Mouse (Mus musculus): ENCODE results near the gene Rpa1.
"Not testable (repeated sequence)": the region's sequence is repeated elsewhere in the genome, so short reads cannot be mapped to it uniquely, and the experiment has no call there.

Gene Rpa1

DNA sequence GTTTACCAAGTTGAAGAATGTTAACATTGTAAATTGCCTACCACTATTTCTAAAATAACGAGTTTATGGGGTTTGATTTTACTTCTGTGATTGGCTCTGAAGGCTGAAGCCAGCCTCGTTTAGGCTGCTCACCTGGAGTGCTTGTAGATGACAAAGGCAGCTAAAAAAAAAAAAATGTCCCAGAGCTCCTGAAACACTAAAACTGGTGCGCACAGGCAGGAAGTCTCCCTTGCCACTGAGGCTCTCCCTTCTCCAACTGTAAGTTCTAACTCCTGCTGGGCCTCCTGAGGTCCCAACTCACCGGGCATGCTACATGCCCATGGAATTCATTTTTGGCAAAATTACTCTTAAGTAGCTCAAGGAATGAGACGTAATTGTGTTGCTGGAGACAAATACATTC, 28.9 kb downstream of the Rpa1 start:
- no peak for DNase-seq (ENCODE audit: low spot score)

DNA sequence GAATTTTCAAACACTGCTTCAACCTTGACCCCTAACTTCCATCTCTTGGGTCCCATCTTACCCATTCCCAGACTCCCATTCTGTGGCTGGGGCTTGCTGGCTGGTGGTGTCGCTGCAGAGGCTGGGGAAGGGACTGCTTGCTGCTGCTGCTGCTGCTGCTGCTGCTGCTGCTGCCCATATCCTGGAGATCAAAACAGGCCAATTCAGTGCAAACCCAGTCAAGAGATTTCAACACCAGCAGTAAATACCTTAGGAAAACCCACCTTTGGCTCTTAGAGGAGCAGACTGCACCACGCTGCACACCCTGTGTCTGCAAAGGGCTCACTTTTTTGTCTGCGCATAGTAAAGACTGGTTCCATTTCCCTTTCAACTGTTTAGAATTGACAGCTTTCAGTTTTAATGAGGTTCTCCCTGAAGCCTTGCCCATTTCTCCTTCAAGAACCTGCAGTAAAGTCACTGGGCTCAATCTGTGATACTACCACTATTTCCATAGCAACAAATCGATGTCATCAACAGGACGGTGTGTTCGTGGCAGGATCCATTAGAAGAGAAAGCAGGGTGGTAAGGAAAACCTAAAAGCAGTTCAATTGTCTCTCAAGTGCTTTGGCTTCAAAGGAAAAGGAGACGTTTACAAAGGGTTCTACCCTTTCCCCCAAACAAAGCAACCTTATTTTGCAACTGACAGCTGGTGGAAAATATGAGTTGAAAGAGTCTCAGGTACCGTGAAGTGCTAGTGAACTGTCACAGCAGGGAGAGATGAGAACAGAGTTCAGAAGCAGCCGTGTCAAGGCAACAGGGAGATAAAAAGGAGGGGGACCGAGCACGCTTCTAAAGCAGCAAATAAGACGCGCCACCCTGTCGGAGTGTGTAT, 29.5 kb downstream of the Rpa1 start:
- DNase-seq (ENCODE audit: low spot score), result no peak

DNA sequence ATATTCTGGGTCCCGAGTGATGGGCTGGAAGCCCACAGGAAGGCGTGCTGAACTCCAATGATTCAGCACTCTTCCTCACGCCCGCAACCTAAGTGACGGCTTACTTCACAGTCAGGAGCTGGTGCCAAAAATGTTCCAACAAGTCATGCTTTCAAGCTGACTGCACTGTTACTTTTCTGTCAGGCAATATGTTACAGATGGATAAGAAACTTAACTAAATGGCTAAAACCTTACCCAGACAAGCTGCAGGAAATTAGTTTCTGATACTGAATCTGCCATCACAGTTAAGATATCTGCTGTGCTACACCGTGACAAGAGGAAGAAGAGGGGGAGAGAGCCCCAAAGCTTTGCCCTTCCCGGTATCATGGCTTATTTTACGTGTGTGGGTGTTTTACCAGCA, 34.3 kb downstream of the Rpa1 start:
- DNase-seq (ENCODE audit: low spot score), result no peak

DNA sequence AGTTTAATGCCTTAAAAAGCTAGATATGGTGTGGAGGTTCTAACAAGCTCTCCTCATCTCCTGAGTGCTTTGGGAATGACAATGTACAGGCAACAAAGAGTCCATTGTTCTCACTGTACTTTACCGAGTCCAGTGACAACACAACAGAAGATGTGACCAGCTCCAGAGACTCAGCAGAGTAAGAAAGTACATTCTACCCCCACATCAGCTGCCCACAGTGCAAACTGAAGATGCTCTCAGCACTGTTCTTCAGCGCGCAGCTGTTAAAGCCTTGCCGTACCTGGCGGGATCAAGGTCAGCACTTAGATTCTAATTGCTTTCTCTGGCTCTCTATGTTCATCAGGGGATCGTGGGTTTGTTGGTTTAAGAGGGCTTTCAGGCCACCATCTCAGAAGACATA, 36.4 kb downstream of the Rpa1 start:
- DNase-seq (ENCODE audit: low spot score), result no peak

DNA sequence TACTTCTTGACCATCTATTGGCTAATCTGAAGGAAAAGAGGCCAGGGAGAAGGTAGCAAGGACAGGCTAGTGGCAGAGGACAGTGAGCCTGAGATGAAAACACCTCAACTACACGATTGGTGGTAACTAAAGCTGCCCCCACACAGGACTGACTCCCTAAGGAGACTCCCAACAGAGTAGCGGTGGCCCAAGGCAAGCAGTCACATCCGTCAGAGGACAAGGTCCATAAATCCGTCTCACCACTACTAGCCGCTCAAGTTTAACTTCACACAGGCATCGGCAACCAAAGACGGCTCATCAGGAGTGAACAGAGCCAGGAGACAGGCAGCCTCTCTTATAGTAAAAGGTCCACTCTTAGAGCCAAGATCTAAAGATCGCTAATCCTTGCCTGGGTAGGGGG, 37.3 kb downstream of the Rpa1 start:
- DNase-seq (ENCODE audit: low spot score), result no peak

DNA sequence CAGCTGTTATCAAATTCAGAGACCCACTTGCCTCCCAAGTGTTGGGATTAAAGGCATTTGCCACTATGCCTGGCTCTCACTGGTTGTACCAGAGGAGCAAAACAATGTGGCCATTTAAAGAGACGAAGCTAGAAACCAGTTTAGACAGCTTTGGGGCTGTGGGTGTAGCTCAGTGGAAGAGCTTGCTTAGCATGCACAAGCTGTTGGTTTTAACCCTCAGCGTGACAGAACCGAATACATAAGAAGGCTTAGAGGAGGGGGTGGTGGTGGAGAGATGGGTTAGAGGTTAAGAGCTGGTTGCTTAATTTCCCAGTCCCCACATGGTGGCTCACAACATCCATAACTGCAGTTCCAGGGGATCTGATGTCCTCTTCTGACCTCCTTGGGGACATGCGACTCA, 39.5 kb downstream of the Rpa1 start:
- DNase-seq (ENCODE audit: low spot score), result no peak

DNA sequence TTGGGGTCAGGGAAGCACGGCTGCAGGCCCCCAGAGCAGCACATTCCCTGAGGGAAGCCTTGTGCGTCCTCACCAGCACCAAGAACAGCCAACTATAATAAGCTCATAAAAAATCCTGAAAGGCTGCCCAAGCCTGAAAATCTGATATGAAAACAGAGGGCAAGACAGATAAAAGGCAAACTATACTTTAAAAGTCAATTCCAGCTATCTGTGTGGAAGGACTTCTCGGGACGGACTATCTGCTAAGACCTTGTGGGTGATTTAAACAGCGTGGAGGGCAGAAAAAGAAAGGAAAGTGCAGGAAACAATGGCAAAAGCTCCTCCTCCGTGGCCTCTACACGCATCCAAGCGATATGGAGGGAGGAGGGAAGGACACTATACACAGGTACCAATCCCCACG, 43.3 kb downstream of the Rpa1 start:
- DNase-seq (ENCODE audit: low spot score), result no peak

DNA sequence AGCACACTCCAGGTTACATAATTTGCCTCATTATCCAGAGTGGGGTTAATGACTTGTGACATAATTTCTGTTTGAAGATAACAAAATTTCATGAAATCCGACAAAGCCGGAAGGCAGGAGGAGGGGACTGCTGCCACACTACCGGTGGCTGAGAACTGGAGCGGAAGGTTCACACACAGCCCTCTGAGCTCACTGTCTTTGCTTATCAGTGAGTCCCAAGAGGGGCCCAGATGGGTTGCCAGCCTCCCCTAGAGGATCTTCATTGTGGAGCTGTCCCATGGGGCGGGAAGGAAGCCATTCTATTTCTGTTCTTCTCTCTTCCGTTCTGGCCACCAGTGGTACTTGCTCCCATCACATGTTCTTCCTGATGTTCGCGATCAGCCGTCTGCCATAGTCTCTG, 47.2 kb downstream of the Rpa1 start:
- DNase-seq (ENCODE audit: low spot score), result no peak

DNA sequence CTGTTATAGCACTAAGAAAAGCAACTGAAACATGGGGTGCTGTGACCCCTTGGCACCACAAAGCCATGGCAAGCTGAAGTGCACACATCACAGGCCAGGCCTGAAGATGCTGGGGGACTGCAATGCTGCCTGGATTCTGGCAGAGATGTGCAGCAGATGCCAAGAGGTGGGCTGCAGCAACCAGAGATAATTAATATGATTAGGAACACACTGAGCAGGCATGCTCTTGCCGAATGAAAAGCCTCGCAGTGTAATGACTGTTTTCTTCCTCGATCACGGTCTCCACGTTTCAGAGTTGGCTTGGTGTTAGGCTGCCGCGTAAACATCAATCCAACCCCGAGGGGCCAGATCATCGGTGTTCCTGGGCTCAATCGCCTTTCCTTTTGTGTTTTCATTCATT, 48.3 kb downstream of the Rpa1 start:
- no peak for DNase-seq (ENCODE audit: low spot score)

DNA sequence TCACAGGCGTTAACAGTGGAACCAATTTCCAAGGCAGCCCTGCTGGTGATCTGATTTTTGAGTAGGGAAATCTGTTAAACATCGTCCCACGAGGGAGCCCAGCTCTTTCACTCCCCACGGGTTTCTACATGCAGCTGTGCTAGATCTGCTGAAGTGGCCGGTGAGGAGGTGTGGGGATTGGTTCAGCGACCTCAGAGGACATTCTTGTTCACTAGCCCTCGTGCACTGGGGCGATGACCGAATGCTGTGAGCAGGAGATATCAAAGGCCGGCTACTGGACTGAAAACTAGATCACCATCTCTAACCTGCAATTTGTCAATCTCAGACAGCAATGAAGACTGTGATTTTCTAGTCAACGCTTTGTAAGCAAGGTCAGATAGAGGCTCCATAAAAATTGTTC, 49.6 kb downstream of the Rpa1 start:
- no peak for DNase-seq (ENCODE audit: low spot score)

DNA sequence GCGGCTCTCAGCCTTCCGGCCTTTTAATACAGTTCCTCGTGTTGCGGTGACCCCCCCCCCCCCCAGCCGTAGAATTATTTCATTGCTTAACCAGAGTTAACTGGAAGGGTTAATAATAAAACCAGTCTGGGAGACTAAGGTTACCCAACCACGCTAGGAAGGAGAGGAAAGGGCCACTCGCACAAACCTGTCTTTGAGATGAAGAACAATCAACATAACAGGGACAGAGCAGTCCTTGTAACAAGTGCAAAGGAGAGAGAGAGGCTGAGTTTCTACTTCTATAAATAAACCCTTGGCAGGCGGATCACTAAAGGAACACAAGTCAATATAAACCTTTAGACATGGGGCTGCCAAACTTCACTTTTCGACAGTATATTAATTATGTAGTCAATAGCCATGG, 50.5 kb downstream of the Rpa1 start:
- DNase-seq (ENCODE audit: low spot score), result no peak

DNA sequence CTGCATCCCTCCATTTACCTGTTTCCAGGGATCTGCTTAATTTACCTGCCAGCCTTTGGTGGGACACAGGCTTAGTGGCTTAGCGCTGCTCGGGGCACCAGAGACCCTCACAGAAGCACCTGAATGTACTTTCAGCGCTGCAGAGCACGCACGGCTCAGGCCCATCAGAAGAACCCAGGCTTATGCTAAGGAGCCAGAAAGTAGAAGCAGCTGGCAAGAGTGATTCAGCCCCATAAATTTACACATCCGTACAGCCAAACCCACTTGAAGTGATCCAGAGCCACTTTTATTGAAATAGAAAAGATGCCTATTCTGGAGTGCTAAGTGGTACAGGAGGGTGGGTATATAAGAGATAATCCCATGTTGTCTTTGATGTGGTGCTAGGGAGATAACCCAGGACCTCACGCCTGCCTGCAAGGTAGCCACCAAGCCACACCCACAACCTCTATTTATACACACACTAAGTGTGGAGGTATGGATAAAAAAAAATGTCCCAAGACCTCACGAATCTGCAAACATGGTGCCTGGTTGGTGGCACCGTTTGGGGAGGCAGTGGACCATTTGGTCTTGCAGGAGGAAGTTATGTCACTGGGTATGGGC, 51.6 kb downstream of the Rpa1 start:
- no peak for DNase-seq (ENCODE audit: low spot score)

DNA sequence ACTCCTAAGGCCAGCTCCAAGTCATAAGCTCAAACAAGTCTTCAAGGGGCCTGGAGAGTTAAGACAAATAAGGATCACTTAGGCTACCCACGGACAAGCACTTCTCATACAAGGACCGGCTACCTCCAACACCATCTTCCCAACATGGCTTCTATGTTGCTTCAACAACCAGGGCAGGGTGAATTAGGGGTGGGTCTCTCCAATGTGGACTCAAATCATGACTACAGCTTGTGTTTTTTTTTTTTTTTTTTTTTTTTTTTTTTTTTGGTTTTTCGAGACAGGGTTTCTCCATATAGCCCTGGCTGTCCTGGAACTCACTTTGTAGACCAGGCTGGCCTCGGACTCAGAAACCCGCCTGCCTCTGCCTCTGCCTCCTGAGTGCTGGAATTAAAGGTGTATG, 52.6 kb downstream of the Rpa1 start:
- not testable (repeated sequence) for DNase-seq (ENCODE audit: low spot score)

DNA sequence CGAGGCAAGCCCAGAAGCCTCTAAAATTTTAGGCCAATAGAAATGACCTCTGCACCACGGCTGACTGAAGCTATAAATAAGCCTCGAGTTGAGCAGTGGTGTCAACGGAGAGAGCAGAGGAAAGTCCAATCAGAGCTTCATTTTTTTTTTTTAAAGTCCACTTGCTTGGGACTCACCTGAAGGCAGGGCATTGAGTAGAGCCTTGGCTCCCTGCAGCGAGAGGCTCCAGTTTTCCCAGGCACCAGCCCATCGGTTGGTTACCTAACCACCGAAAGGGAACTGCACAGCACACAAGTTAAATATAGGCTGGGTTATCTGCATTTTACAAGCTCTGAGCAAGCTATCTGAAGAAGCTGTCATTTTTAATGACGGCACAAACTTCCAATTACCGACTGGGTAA, 53.3 kb downstream of the Rpa1 start:
- no peak for DNase-seq (ENCODE audit: low spot score)

DNA sequence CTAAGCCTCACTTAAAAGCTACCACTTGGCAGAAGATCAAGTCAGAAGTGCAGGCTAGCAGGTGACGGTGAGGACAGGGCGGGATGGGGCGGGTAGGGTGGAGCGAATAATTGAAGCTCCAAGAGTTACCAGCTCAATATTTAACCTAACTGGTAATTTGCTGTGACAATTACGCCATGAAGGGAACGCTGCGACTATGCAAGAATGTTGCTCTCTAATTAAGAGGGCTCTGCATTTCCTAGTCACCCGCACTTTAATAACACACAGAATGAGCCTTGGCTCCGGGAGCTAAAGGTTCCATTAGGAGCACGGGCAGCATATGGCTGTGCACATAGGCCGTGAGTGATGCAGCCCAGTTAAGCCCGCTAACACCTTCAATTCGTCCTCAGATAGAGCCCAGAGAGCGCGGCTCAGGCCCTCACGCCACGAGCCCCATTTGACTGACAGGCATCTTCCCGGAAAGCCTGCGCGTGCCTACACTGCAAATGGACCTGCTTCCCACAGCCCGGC, 54.2 kb downstream of the Rpa1 start:
- DNase-seq (ENCODE audit: low spot score), result no peak

DNA sequence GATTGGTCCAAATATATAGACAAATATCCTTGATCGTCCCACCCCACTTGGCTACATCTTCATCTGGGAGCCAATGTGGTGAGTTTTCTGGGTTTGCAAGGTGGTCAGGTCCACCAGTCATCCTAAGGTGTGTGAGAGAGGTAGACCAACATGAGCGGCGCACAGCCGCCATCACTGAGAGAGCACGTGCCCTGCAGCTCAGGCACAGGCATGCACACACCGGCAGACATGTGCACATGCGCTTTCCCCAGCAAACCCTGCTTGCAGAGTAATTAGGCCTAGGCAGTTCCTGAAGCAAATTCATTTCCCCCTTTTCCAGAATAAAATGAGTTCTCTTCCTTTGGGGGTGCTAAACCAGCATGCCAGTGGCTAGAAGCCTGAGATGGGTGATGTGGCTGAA, 55.8 kb downstream of the Rpa1 start:
- no peak for DNase-seq (ENCODE audit: low spot score)

DNA sequence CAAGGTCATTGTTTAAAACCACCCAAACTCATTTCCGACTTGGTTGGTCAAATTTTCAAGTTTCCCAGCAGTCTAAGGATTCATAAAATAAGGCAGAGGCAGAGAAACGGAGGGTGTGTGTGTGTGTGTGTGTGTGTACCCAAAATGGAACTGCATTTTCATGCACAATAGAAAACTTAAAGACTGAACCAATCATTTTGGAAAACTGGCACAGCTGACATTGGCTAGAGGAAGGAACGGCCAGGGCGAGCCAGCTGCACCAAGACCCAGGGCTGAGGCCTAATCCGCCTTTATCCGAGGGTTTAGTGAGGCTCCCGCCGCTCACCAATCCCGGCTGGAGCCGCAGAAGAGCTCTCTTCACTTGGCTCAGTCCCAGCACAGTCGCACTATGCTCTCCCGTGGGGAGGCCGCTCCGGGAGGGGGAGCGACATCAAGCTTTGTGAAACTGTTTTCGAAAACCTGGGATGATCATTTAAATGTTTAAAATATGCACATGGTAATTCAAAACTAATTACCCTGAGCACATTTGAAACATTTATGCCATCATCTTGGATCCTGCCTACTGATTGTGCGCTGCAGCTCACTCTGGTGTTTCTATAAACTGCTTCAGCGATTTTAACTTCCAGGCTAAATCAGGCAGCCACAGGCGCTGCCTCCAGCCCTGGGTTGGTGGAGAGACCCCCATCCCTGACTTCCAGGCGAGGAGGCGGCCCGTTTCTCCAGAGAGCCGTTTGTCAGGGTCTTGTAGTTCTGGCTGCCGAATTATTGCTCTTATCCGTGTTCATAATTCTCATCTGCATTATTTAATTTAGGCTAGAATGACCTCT, 56.5 kb downstream of the Rpa1 start:
- DNase-seq (ENCODE audit: low spot score), result no peak

DNA sequence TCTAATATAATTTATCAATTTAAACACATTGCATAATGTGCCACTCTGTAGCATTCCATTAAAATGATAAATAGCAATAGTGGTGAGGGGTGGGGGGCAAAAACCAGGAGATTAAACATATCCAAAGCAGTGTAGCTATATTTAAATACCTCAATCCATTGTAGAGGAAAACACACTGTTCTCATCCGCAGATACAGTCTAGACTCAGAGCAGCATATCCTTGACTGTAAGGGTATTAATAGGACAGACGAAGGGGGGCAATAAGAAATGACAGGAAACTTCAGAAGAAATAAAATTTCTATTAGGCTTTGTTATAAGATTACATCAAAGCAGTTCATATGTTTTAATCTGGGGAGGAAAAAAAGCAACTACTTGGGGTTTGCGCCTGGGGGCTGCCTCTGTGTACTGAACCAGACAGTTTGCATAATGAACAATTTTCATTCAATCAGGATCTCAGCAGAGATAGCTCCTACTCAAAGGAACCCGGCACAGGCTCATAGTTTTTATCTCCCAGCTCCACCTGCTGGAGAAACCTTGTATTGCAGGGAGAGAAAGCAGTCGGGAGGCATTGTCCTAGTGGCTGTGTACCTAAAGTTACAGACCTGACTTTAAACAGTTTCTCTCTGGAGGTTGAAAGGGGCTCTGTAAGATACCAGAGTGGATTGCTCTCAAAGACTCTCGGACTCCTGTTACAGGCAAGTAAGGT, 57.4 kb downstream of the Rpa1 start:
- peak; percentile 73 for DNase-seq (ENCODE audit: low spot score)

DNA sequence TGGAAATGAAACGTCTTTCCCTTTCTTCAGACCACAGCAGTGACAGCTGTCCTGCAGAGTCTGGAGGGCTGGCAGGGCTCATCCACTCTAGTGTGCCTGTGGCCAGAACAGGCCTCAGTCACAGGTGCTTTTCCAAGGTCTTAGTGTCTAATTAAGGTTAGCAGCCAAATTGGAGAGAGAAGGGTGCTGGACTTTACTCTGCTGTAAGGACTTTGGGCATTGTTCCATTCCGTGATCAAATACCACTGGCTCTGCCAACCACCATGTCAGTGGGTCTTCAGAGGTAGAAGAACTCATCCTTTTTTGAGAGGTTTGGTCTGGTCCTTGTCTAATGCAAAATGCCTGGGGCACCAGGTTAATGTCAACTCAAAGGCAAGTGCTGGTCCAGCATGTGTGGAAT, 59.0 kb downstream of the Rpa1 start:
- DNase-seq (ENCODE audit: low spot score), result no peak

DNA sequence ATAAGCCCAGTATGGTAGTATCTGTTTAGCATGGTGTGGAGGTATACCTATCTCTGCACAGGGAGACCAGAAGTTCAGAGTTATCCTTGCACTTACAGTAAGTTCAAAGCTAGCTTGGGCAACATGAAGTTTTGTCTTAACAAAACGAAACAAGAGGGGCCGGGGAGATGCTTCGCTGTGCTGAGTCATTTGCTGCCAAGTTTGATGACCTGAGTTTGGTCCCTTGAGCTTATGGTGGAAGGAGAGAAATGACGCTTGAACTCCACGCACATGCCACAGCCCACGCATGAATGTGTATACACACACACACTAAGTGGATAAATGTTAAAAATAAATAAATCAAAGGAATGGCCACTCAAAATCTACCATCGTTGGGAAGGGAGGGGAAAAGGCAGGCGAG, 59.6 kb downstream of the Rpa1 start:
- DNase-seq (ENCODE audit: low spot score), result no peak

DNA sequence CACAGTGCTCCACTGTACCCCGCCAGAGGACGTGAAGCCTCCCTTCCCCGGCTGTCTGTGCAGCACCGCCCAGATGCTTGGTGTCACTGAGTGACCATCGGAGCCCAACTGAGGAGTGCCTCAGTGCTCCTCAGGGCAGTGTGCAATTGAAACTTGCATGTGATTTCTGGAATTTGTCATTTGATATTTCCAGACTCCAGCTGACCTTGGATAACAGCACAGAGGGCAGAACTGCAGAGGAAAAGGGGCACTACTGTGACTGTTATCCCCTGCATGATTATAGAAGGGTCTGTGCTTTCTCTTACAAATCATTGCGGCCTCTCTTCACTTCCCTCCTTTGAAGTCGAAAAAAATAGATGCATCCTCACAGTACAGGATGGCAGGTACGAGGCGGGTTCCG, 60.2 kb downstream of the Rpa1 start:
- DNase-seq (ENCODE audit: low spot score), result no peak

DNA sequence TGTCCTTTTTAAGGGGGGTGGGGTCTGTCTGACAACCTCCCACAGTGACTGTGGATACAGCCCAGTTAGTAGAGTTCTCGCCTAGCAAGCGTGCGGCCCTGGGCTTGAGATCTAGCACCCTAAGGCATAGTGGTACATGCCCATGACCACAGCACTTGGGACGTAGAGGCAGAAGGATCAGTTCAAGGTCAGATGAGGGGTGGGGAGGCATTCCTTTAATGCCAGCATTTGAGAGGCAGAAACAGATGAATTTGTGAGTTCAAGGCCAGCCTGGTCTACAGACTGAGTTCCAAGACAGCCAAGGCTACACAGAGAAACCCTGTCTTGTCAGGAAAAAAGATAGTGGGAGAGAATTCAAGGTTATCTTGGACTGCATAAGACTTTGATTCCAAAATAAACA, 61.3 kb downstream of the Rpa1 start:
- DNase-seq (ENCODE audit: low spot score), result no peak
